Mouse (Mus musculus) limb, embryonic 10.5 days (tissue): ENCODE data around the gene Prlhr. TPM values are rescaled to one million over a fixed set of nuclear protein-coding genes. Genes with fewer than 3 reads are reported as not detected.

Experiments used
- polyA plus RNA-seq: library from polyadenylated mRNA; unstranded; fragments of >200 nt; fragmentation: Nextera tagmentation; extraction: Ambion mirVana; gene quantifications from 2 replicates; pipeline ENCODE4 v1.2.1, GENCODE M21; 2016

Prlhr gene
- polyA plus RNA-seq, 1 experiment from 2014 or later, result not detected

Other genes starting within 250 kb of the Prlhr start
- 42.0 and 49.5 TPM in 2 replicates for gene Fam204a, start 241.6 kb downstream of the Prlhr start, polyA plus RNA-seq
- gene Cacul1, start 112.7 kb upstream of the Prlhr start, polyA plus RNA-seq, result 32.2 and 35.5 TPM in 2 replicates